Mouse (Mus musculus) brain, adult 2 months (tissue): ENCODE results near the gene Erfe.

ENCODE experiments used
- DNase-seq: peaks from one replicate; pipeline ENCODE4 v3.0.0; 2011; ENCODE audit warnings: low read depth, low spot score

Erfe gene

DNA sequence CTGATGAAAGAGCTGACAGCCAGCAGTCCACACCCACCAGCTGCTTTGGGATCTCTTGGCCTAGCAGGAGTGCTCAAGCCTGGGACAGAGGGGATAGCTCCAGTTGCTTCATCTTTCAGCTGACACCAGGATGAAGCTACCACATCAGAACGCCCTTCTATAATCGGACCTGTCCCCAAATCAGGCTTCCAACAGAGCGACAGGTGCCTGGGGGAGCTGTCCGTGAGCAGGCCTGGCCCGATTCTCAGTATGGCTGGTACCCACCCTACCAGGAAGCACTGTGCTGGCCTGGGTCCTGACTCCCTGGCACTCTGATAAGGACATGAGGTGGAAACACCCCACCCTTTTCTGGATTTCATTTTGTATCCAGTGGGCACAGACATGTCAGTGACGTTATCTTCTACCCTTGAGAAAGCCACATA, 7.2 kb downstream of the Erfe start:
- no peak for DNase-seq

GRCm38 (mm10) chr1:91380453-91381090, 14.3 kb downstream of the Erfe start:
- peak; percentile 90 for DNase-seq

DNA sequence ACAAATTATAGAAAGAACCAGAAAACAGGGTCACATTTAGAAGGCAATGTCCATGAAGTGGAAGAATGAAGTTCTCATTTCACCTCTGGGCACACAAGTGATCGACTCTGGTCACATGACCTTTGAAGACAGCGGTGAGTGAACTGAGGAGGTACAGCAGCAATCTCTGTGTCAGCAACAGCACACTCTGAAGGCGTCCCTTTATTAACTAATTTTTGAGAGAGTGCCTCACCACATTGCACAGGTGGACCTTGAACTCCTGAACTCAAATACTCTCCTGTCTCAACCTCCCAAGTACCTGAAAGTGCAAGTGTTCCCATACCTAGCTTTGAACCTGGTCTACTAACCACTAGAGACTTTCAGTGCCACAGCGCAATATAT, 14.9 kb downstream of the Erfe start:
- no peak for DNase-seq

GRCm38 (mm10) chr1:91390369-91390768, 24.1 kb downstream of the Erfe start:
- no peak for DNase-seq

GRCm38 (mm10) chr1:91397927-91398259, 31.7 kb downstream of the Erfe start:
- DNase-seq = peak; percentile 26

- DNase-seq = peak; percentile 94
Observed at GRCm38 (mm10) chr1:91398260-91399062, 32.2 kb downstream of the Erfe start, which contains the start of gene Ilkap. Ilkap (minus strand) TSS chr1:91398815.

DNA sequence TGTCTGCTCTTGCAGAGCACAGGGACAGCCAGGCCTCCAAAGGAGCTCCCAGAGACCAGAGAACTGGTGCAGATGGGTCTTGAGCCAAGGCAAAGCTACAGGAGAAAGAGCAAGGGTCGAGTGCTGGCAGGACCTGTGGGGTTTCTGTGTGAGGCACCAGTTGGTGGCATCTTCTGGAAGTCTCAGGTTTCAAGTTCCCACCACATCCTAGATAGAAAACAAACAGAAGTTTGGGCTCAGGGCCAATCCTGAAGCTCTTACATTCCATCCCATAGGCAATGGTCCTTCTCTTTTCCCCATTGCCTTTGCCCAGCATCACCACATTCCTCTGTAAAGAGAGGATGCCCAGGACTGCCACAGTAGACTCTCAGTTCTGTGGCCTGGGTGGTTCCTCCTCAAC, 38.7 kb downstream of the Erfe start:
- DNase-seq = no peak

GRCm38 (mm10) chr1:91405406-91406169, 39.4 kb downstream of the Erfe start:
- peak; percentile 79 for DNase-seq

DNA sequence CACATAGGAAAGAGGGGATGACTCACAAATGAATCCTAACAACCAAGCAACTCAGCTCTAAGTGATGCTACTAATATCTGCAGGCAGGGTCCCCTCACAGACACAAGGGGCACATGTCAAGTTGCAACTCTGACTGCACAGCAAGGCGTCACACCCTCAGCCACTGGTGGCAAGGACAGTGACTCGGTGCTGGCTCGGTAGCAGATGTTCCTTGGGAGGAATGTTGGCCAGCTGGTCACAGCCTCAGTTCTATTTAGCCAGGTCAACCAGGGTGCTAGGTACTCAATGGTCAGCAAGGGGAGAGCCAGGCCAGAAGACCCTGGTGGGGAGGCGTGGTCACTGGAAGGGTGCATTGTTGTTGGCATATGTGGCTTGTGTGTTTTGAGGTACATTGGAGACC, 41.6 kb downstream of the Erfe start:
- no peak for DNase-seq

DNA sequence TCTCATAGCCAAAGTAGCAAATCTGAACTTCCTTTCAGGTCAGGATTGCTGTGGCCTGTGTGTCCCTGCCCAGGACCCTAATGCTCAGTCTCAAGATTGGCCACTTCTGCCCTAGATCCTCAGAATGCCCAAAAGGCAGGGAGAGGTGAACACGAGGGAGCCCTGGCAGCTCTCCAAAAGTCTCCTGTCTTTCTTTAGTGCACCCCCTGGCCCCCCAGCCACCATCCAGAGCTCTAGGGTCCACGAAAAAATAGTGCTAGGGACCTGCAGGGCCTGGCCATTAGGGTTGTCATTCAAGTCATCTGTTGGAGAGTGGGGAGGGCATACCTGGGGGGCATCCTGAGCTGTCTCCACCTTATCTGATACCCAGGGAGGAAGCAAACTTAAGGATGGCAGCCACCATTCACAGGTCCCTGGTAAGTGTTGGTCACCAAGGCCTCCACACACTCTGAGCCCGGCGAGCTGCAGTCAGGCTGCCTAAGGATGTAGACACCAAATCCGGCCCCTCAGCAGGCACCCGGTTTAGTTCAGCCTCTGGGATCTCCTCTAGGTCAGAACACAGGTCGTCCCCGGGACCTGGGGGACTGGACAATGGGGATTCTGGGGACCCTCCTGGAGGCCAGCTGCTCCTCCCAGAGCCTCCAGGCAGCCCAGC, 45.5 kb downstream of the Erfe start:
- DNase-seq = no peak

DNA sequence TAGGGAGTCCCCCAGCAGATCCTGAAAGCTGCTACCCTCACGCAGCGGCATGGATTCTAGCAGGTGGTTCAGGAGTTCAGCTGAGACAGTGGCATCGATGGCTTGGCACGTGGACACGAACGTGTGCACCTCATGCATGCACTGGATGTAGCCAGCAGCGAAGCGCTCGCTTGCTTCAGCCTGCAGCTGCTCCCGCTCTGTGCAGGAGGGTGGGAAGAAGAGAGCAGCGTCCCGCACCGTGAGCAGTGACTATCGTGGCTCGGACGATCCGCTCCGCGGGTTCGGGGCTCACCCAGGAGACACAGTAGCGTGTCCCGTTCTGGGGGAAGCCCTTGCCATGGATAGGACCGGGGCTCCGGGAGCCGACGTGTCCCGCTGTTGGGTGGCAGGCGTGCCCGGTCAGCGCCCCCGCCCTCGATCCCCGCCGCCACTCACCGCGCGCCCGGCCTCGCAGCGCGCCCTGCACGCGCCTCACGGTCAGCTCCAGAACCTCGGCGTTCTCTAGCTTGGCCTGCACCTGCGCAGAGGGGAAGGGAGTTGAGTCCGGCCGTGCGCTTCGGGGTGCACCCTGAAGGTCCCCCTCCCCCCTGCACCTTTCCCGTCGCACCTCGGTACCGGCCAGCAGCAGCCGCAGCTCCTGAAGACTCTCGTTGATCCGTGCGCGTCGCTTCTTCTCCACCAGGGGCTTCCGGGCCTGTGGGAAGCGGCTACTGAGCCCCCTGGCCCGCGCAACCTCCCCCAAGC, 46.2 kb downstream of the Erfe start:
- peak; percentile 42 for DNase-seq

GRCm38 (mm10) chr1:91413030-91413506, 46.8 kb downstream of the Erfe start:
- peak; percentile 98 for DNase-seq

DNA sequence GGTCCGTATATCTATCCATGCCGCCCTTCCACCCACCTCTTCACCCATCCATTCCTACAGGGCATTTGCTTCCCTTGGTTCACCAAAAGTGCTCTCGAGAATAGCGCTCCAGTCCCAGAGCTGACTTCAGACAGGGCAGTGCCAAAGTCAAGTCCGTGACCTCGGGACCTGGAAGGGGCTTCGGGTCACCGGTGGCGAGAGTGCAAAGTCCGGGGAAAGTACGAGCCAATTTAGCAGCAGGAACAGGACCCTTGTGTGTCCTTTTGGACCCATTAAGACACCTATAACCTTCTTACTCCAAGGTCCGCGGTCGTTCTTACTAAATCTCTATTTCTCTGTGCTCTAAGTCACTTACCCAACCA, 47.3 kb downstream of the Erfe start:
- DNase-seq = no peak

GRCm38 (mm10) chr1:91413898-91414594, 47.8 kb downstream of the Erfe start, which contains the start of gene Hes6:
Hes6 (minus strand) TSS chr1:91414038.
- peak; percentile 90 for DNase-seq

- DNase-seq = no peak
Observed at GRCm38 (mm10) chr1:91414903-91415302, 48.7 kb downstream of the Erfe start.

- no peak for DNase-seq
Observed at GRCm38 (mm10) chr1:91415311-91415710, 49.1 kb downstream of the Erfe start.

GRCm38 (mm10) chr1:91417991-91418390, 51.8 kb downstream of the Erfe start:
- DNase-seq = no peak

DNA sequence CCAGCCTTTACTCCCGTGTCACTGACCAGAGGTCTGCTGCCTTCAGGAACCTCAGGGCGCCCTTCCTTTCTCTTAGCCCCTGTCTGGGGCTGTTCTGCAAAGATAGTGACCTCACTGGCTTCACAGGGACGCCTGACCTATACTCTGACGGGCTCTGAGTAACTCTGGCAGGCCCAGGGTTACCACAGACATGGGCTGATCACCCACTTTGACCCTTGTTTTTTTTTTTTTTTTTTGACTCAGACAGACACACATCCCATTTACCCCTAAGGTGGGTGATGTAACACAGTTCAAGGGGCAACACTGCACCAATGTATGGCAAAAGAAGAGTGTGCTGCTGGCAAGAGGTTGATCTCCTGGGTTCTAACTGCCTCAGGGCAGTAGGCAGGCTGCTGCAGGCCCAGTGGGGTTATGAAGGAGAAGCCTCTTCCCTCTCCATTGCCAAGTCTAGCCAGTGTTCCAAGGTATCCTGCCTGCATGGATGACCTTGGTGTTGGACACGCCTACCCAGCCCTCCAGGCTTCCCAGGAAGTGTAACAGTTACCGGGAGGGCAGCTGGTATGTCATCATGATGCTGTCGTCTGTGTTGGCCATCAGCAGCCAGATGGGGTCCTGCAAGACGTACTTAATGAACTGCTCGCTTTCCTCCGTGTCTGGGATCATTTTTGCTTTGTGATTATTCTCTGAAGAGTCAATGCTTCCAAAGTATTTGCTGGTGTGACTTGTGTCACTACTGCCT, 53.8 kb downstream of the Erfe start:
- no peak for DNase-seq

- DNase-seq = no peak
Observed at GRCm38 (mm10) chr1:91420601-91421065, 54.4 kb downstream of the Erfe start.
